Mouse (Mus musculus): ENCODE results near the gene Dpyd. TPM values are rescaled to one million over a fixed set of nuclear protein-coding genes. Genes with fewer than 3 reads are reported as not detected.

Dpyd gene
- polyA plus RNA-seq, 1 experiment from 2014 or later, result 15.2 TPM

DNA sequence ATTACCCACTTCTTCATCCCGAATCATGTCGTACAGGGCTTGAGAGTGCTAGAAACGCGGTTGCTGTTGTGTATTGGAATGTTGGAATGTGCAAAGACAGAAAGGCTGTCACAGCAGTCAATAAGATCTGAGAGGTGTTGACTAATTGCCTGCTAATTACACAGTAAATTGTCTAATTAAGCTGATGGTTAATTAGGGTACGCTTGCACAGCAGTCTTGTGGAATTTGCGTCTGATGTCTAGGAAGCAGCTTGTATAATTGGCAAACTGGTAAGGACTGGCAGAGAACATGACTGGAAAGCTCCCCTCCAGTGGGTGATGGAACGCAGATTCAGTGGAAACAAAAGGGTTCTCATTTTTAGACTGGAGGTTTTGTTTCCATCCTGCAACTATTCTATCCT, 459.3 kb downstream of the Dpyd start:
- H3K4me2 ChIP-seq, result no peak overlapping the region
- no peaks in the 10 kb centered on the region for H3K4me1 ChIP-seq
- no peaks in the 10 kb centered on the region for H3K27me3 ChIP-seq (replicated peaks)
- H3K9me3 ChIP-seq, result no peaks in the 10 kb centered on the region
- no peaks in the 10 kb centered on the region for H3K36me3 ChIP-seq
- H3K9ac ChIP-seq, result no peak overlapping the region
- H3K4me3 ChIP-seq (replicated peaks), result no peak overlapping the region
- 72% methylated on average over 7 of the region's 7 CpGs for WGBS
- H3K27ac ChIP-seq, result no peak overlapping the region
- no peak for ATAC-seq (ENCODE audit: insufficient read depth, low FRiP score, low read depth)

DNA sequence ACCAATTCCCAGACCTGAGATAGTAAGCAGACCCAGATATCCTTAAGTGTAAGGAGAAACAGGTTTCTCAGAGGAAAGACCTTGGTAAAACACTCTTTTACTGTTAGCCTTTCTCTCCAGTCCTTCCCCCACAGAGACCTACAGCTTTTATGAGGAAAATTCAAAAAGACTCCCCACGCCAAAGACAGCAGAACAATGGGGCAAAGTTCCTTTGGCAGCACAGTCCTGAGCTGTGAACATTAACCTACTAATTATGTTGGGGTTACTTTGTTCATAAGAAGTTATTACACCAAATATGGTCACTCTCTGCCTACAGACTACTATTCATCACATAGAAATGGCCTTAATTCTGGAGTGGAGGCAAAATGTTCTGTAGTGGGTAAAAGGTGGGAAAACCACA, 480.7 kb downstream of the Dpyd start:
- H3K4me3 ChIP-seq (replicated peaks), result no peak overlapping the region

DNA sequence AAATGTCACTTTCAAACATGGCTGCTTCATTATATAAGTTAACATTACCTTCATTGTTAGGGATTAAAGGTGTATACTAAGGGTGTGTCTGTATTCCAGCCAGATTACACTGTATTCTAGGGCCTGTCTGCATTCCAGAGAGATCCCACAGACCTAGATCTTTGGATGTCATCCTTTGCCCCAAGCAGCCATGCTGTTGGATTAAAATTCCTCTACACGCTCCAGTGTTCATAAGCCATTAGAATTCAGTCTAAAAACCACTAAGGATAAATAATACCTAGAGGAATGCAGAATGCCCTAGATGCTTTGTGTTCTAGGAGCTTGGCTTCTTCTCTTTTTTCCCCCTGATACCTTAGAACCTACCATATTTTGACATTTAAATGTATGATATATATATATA, 494.2 kb downstream of the Dpyd start:
- ATAC-seq (ENCODE audit: insufficient read depth, low FRiP score, low read depth), result no peak
- H3K36me3 ChIP-seq, result no peaks in the 10 kb centered on the region
- WGBS, result 90% methylated on average over 1 of the region's 1 CpGs
- no peaks in the 10 kb centered on the region for H3K9me3 ChIP-seq
- H3K27ac ChIP-seq, result no peak overlapping the region
- no peak overlapping the region for H3K9ac ChIP-seq
- no peaks in the 10 kb centered on the region for H3K27me3 ChIP-seq (replicated peaks)
- no peaks in the 10 kb centered on the region for H3K4me1 ChIP-seq
- H3K4me3 ChIP-seq (replicated peaks), result no peak overlapping the region
- H3K4me2 ChIP-seq, result no peak overlapping the region

More for the DNA sequence above, 480.7 kb downstream of the Dpyd start:
- no peaks in the 10 kb centered on the region for H3K4me1 ChIP-seq
- H3K27ac ChIP-seq, result no peak overlapping the region
- no peaks in the 10 kb centered on the region for H3K36me3 ChIP-seq
- no peak for ATAC-seq (ENCODE audit: insufficient read depth, low FRiP score, low read depth)
- H3K9me3 ChIP-seq, result no peaks in the 10 kb centered on the region
- 75% methylated on average over 1 of the region's 1 CpGs for WGBS
- H3K4me2 ChIP-seq, result no peak overlapping the region
- no peaks in the 10 kb centered on the region for H3K27me3 ChIP-seq (replicated peaks)
- no peak overlapping the region for H3K9ac ChIP-seq

DNA sequence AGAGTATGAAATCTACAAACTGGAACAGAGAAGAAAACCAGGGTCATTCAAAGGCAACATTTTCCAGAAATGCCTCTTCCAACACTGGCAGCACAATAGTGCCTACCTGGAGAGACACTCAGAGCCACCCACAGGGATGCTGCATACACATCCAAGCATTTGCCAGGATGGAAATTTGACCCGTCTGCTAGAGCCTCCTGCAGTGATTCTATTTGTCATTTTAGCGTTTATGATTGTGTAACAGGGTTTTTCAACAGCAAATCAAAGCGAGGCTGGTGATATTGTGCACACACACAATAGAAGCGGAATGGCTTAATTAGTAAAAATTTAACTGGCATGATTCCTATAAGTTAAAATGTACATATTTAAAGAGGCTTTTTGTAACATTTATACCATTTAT, 501.3 kb downstream of the Dpyd start:
- no peaks in the 10 kb centered on the region for H3K9me3 ChIP-seq
- H3K4me2 ChIP-seq, result no peak overlapping the region
- no peak overlapping the region for H3K9ac ChIP-seq
- no peaks in the 10 kb centered on the region for H3K27me3 ChIP-seq (replicated peaks)
- WGBS, result 54% methylated on average over 4 of the region's 4 CpGs
- no peak overlapping the region for H3K4me3 ChIP-seq (replicated peaks)
- no peak overlapping the region for H3K27ac ChIP-seq
- no peaks in the 10 kb centered on the region for H3K36me3 ChIP-seq
- no peaks in the 10 kb centered on the region for H3K4me1 ChIP-seq
- ATAC-seq (ENCODE audit: insufficient read depth, low FRiP score, low read depth), result no peak

DNA sequence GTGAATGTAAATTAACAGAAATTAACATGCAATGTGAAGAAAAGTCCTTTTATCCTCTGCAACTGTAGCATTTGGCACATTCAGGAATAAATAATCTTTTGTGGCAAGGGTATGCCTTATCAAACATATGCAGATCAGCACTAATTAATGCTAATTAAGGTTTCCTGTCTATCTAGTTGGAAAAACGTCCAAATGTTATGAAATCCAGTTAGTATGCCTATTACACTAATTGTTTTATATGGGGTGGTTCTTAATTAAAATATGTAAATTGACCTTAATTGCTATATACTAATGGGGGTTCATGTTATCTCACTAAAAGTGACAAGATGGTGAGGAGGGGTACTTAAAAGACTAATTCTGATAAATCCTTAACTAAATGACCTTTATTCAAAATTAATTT, 501.7 kb downstream of the Dpyd start:
- H3K4me1 ChIP-seq, result no peaks in the 10 kb centered on the region
- H3K4me3 ChIP-seq (replicated peaks), result no peak overlapping the region
- no peak for ATAC-seq (ENCODE audit: insufficient read depth, low FRiP score, low read depth)
- H3K9ac ChIP-seq, result no peak overlapping the region
- H3K36me3 ChIP-seq, result no peaks in the 10 kb centered on the region
- no peaks in the 10 kb centered on the region for H3K27me3 ChIP-seq (replicated peaks)
- H3K27ac ChIP-seq, result no peak overlapping the region
- no peak overlapping the region for H3K4me2 ChIP-seq
- H3K9me3 ChIP-seq, result no peaks in the 10 kb centered on the region
- WGBS, result 34% methylated on average over 1 of the region's 1 CpGs

DNA sequence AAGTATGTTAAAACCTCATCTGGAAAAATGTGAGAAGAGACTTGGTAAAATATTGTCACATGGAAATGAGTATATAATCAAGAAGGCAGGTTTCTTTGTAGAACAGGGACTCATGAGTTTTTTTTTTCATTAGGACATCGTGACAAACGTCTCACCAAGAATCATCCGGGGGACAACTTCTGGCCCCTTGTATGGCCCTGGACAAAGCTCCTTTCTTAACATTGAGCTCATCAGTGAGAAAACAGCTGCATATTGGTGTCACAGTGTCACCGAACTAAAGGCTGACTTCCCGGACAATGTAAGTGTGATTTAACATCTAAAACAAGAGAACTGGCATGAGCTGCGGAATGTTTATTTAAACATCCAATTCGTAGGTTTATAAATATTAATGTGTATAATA, 502.8 kb downstream of the Dpyd start:
- no peak overlapping the region for H3K4me3 ChIP-seq (replicated peaks)
- ATAC-seq (ENCODE audit: insufficient read depth, low FRiP score, low read depth), result no peak
- H3K4me2 ChIP-seq, result no peak overlapping the region
- H3K9me3 ChIP-seq, result no peaks in the 10 kb centered on the region
- no peaks in the 10 kb centered on the region for H3K27me3 ChIP-seq (replicated peaks)
- H3K4me1 ChIP-seq, result no peaks in the 10 kb centered on the region
- 57% methylated on average over 7 of the region's 7 CpGs for WGBS
- H3K27ac ChIP-seq, result no peak overlapping the region
- H3K36me3 ChIP-seq, result no peaks in the 10 kb centered on the region
- H3K9ac ChIP-seq, result no peak overlapping the region

DNA sequence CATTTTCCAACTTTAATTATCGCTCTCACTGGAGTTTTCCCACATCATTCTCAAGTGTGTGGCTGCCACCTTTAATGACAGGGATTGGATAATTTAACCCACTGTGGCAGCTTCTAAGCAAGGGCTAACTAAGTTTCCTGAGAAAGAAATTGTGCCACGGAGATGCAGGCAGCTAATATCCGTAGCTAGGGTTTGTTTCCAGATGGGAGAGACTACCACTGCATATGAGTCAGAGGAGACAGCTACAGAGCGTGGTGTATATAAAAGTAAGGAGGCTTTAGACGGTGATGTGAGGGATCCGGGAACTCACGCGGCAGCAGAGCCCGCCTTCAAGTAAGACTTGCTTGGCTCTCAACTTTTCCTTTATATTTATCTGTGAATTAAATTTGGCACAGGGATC, 505.3 kb downstream of the Dpyd start:
- no peaks in the 10 kb centered on the region for H3K36me3 ChIP-seq

DNA sequence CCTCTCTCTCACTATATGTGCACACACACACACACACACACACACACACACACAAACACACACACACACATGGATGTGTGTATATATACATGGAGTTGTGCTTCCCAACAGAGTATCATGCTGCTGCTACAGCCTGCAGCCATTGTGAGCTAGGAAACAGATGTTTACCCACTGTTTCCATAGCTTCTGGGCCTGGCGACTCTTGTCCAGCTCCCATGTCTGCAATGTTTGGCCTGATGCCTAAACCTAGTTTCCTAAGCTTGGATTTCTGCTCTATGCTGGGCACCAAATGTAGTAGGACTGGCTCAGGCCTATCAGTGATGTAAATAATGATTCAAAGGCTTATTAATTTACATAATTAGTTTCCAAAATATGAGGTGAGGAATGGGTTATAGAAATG, 524.7 kb downstream of the Dpyd start:
- Histone ChIP-seq H3K36me3 (no peaks in the 10 kb centered on the region), H3K4me2 (no peak overlapping the region), H3K9ac (no peak overlapping the region), H3K27me3 (replicated peaks) (no peaks in the 10 kb centered on the region), H3K9me3 (no peaks in the 10 kb centered on the region), H3K4me3 (replicated peaks) (no peak overlapping the region), H3K27ac (no peak overlapping the region), H3K4me1 (no peaks in the 10 kb centered on the region)
- no peak for ATAC-seq (ENCODE audit: insufficient read depth, low FRiP score, low read depth)
- 31% methylated on average over 1 of the region's 1 CpGs for WGBS

More for the DNA sequence above, 505.3 kb downstream of the Dpyd start:
- H3K9ac ChIP-seq, result no peak overlapping the region
- 62% methylated on average over 9 of the region's 9 CpGs for WGBS
- H3K4me3 ChIP-seq (replicated peaks), result no peak overlapping the region
- no peak for ATAC-seq (ENCODE audit: insufficient read depth, low FRiP score, low read depth)
- no peaks in the 10 kb centered on the region for H3K27me3 ChIP-seq (replicated peaks)
- H3K4me1 ChIP-seq, result no peaks in the 10 kb centered on the region
- H3K9me3 ChIP-seq, result no peaks in the 10 kb centered on the region
- no peak overlapping the region for H3K27ac ChIP-seq
- H3K4me2 ChIP-seq, result no peak overlapping the region

DNA sequence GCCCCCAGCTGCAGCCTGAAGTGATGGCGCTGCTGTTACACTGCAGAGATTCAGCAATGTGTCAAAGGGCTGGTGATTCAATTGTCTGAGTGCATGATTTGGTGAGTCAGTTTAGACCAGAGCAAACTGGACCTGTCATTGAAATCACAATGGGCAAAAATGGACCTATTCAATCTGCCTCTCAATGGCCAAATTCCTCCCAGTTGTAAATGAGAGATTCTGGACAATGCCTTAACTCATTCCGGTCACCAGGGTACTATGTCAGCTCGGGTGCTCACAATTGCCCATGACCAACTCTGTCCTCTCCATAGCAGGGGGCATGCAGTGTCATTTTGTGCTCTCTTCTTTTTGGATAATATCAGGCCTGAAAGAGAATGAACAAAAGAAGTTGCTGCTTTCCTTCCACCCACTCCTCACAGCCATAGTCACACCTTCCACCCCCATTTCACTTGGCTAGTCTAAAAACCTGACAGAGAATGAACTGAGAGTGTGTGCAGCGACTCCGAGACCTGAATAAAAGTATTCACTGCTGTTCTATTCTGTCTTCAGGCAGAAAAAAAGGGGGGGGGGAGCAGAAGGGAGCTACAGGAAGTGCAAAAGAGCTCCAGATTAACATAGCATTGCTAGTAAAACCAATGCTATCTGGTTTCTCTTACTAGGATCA, 533.4 kb downstream of the Dpyd start:
- no peaks in the 10 kb centered on the region for H3K27me3 ChIP-seq (replicated peaks)
- ATAC-seq (ENCODE audit: insufficient read depth, low FRiP score, low read depth), result no peak
- H3K9ac ChIP-seq, result no peak overlapping the region
- H3K9me3 ChIP-seq, result no peaks in the 10 kb centered on the region
- H3K4me3 ChIP-seq (replicated peaks), result no peak overlapping the region
- no peak overlapping the region for H3K4me2 ChIP-seq
- 83% methylated on average over 5 of the region's 5 CpGs for WGBS
- no peaks in the 10 kb centered on the region for H3K36me3 ChIP-seq
- H3K4me1 ChIP-seq, result no peaks in the 10 kb centered on the region
- H3K27ac ChIP-seq, result no peak overlapping the region

DNA sequence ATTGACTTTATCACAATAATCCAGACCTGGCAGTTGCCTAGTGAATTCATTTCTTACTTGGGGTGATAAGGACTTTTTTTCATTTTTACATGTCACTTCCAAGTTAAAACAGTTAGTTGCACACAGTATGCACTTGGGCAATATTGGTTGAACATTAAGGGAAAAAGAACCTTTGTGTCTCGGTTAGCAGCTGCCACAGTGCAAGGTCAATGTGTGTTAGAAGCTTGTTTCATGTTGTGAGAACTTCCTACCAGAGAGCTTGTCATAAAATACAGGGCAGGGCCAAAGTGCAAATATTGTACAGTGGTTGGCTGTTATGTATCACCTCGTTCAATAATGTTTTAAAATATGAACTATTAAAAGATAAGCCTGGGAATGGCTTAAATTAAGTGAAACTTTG, 564.1 kb downstream of the Dpyd start:
- Histone ChIP-seq H3K4me1 (no peaks in the 10 kb centered on the region), H3K9me3 (no peaks in the 10 kb centered on the region), H3K27ac (no peak overlapping the region), H3K9ac (no peak overlapping the region), H3K27me3 (replicated peaks) (no peaks in the 10 kb centered on the region), H3K36me3 (no peaks in the 10 kb centered on the region), H3K4me2 (no peak overlapping the region), H3K4me3 (replicated peaks) (no peak overlapping the region)
- WGBS, result 31% methylated on average over 2 of the region's 2 CpGs
- peak; percentile 53; the same call in 1 of the 2 replicates for ATAC-seq (ENCODE audit: insufficient read depth, low FRiP score, low read depth)

DNA sequence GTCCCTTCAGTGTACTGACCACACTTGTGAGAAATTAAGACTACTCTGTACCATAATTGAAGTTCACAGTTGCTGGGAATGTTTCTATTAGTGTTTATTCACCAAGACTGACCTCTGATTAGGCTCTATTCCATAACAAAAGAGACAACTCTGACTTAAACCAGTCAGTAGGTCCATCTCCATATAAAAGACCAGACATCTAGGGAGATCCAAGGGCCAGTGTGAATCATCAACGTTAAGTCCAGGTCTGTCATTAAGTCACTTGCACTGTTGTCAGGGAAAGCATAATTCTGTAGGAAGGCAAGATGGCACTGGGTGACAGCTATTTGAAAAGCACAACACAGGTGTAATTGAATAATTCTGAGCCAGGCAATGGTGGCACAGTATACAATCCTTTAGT, 566.1 kb downstream of the Dpyd start:
- 81% methylated on average over 1 of the region's 1 CpGs for WGBS
- H3K4me1 ChIP-seq, result no peaks in the 10 kb centered on the region
- no peak for ATAC-seq (ENCODE audit: insufficient read depth, low FRiP score, low read depth)
- no peaks in the 10 kb centered on the region for H3K9me3 ChIP-seq
- H3K4me2 ChIP-seq, result no peak overlapping the region
- no peak overlapping the region for H3K9ac ChIP-seq
- no peaks in the 10 kb centered on the region for H3K36me3 ChIP-seq
- H3K27ac ChIP-seq, result no peak overlapping the region
- H3K27me3 ChIP-seq (replicated peaks), result no peaks in the 10 kb centered on the region
- no peak overlapping the region for H3K4me3 ChIP-seq (replicated peaks)

DNA sequence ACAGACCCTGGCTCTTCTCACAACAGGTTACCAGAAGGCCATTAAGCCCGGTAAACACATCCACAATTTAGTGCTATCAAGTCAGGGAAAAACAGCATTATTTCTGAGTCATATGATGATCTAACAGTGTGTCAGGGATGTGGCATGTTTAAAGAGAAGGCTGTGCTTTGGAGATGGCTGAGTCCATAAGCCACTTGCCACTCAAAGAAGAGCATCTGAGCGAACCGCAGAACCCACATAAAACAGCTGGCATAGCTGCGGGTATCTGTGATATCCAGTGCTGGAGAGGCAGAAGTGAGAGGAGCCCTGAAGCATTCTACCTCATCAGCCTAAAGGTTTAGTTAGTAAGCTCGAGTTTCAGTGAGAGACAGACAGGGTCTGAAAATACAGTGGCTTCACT, 581.1 kb downstream of the Dpyd start:
- Histone ChIP-seq H3K4me2 (no peak overlapping the region), H3K4me3 (replicated peaks) (no peak overlapping the region), H3K4me1 (no peaks in the 10 kb centered on the region), H3K27ac (no peak overlapping the region), H3K9me3 (no peaks in the 10 kb centered on the region), H3K27me3 (replicated peaks) (no peaks in the 10 kb centered on the region), H3K36me3 (no peaks in the 10 kb centered on the region), H3K9ac (no peak overlapping the region)
- no peak for ATAC-seq (ENCODE audit: insufficient read depth, low FRiP score, low read depth)
- WGBS, result 61% methylated on average over 5 of the region's 5 CpGs

DNA sequence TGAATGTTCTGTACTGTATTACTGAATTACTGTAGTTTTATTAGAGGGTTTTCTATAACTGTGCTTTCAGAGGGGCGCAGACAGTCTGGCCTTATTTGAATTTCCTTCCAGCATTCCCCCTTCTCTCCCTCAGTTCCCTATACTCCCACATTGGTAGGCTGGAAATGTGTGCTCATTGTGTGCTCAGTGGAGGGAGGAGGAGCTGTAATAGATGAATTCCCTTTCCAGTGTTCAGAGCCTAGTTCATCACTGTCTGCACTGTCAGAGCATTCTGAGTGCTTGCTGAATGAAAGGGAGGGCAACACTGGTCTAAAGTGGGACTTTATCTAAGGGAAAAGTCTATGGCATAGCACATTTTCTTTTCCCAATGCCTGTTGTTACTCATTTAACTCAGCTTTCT, 582.9 kb downstream of the Dpyd start:
- WGBS, result 86% methylated on average over 1 of the region's 1 CpGs
- H3K36me3 ChIP-seq, result no peaks in the 10 kb centered on the region
- no peak for ATAC-seq (ENCODE audit: insufficient read depth, low FRiP score, low read depth)
- no peaks in the 10 kb centered on the region for H3K9me3 ChIP-seq
- H3K4me2 ChIP-seq, result no peak overlapping the region
- H3K9ac ChIP-seq, result no peak overlapping the region
- no peaks in the 10 kb centered on the region for H3K27me3 ChIP-seq (replicated peaks)
- H3K4me1 ChIP-seq, result no peaks in the 10 kb centered on the region
- no peak overlapping the region for H3K4me3 ChIP-seq (replicated peaks)
- no peak overlapping the region for H3K27ac ChIP-seq

Measured in stomach, embryonic 15.5 days (tissue).